Mouse (Mus musculus) mesoderm, embryonic 11.5 days (tissue): ENCODE results near the gene Mypn.
A peak's percentile ranks its signal among the peaks of the same experiment; 100 is the strongest.

Source experiments
- DNase-seq: peaks from one replicate; pipeline ENCODE4 v3.0.0-alpha.2; 2012; ENCODE audit warnings: low read depth, low spot score

Mypn gene

DNA sequence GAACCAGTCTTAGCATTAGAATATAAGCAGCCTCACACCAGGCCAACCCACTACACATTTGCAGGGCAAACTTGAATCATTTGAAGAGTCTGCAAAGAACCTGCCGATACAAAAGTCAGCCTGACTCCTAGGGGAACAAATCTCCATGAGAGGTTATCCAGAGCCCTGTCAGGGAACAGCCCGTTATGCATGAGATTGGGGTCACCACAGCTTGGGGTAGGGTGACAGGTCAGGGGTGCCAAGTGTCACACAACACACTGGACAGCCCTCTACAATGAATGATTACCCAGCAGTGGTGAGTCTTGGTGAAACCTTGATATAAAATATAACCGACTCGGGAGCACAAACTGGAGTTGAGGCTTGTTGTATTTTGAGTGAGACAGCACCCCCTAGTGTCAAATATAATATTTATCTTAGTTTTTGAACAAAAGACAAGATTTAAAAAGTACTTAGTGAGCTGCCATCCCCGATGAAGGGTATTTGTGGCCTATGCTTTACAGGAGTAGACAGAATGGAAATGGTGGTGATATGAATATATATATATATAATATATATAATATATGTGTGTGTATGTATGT lies 90.6 kb downstream of the Mypn start:
- peak; percentile 62 for DNase-seq

DNA sequence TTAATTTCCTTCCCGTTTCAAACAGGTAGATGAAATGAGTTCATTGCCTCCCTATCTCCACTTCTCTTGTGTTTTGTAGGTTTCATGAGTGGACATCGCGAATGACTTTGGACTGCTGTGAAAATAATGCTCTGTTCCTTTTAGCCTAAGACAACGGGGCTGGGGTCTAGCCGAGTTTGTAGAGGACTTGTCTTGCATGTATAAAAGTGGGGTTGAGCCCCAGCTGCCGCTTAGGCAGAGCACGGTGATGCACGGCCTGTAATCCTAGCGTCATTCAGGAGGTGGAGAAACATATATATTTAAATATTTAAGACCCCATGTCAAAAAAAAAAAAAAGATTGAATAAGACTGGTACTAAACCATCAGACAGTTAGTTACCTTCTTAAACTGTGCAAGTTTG lies 103.1 kb downstream of the Mypn start:
- DNase-seq, result no peak

DNA sequence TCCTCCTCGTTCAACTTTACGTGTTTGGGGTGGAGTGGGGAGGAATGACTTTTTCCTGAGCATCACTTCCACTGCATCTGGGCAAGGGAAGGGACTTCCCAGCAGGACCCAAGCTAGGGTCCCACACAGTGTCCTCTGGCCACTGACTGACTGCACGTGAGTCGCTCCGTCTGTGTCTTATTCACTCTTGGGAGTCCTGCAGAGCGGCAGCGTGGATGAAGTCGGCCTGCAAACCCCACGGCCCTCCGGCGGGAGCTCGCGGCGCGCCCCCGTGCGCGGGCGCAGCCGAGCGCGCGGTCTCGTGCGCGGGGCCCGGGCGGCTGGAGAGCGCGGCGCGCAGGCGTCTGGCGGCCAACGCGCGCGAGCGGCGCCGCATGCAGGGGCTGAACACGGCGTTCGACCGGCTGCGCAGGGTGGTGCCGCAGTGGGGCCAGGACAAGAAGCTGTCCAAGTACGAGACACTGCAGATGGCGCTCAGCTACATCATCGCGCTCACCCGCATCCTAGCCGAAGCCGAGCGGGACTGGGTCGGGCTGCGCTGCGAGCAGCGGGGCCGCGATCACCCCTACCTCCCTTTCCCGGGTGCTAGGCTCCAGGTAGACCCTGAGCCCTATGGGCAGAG lies 103.7 kb downstream of the Mypn start:
- peak; percentile 70 for DNase-seq

DNA sequence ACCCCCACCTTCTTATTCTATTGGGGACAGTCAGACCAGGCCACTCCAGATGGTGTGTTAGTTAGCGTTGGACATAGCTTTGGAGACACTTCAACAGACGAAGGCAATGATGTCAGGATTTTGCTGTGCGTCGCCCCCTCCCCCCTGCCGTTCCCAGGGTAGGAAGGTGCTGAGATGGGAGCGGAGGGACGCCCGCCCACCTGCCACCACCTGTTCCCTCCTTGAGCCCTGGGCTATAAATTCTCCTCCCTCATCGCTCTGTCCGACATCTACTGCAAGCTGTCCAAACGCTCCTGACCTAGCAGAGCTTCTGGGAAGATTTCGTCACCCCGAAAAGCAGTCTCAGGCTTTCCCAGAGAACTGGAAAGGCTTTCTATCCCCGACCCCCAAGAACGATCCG lies 104.2 kb downstream of the Mypn start, which contains the start of gene Atoh7:
Gene Atoh7 (plus strand): TSS at position 131 of the 400 bp plus-strand sequence.
- DNase-seq, result peak; percentile 30

DNA sequence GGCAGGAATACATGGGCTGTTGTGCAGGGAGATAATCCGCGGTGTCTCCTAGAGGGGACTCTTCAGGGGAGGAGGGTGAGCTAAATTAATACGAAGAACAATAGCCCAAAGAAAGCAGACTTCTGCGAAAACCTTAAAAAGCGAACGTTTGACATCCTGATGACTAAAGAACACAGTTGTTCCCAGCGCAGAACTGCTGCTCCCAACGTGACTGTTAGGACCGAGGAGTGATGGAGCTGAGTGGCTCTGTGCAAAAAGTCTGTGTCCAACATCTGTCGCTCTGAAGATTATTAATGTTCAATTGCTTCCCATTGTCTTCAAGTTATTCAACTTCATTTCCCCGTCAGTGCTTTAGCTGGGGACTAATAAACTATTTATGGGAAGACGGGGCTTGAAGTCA lies 105.6 kb downstream of the Mypn start:
- DNase-seq, result no peak

DNA sequence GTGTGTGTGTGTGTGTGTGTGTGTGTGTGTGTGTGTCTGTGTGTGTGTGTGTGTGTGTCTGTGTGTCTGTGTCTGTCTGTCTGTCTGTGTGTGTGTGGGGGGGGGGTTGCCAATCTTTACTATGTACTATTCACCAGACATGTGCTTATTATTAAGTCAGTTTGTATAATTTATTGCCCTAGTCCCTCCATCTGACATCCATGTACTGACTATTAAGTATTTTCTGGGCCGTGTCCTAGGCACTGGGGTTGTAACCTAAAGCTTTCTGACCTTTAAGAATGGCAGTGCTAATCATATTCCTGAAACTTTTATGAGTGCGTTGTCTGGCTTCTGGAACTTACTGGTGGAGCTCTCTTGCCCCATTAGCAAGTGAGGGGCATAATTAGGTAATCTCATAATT lies 107.0 kb downstream of the Mypn start:
- DNase-seq, result no peak

DNA sequence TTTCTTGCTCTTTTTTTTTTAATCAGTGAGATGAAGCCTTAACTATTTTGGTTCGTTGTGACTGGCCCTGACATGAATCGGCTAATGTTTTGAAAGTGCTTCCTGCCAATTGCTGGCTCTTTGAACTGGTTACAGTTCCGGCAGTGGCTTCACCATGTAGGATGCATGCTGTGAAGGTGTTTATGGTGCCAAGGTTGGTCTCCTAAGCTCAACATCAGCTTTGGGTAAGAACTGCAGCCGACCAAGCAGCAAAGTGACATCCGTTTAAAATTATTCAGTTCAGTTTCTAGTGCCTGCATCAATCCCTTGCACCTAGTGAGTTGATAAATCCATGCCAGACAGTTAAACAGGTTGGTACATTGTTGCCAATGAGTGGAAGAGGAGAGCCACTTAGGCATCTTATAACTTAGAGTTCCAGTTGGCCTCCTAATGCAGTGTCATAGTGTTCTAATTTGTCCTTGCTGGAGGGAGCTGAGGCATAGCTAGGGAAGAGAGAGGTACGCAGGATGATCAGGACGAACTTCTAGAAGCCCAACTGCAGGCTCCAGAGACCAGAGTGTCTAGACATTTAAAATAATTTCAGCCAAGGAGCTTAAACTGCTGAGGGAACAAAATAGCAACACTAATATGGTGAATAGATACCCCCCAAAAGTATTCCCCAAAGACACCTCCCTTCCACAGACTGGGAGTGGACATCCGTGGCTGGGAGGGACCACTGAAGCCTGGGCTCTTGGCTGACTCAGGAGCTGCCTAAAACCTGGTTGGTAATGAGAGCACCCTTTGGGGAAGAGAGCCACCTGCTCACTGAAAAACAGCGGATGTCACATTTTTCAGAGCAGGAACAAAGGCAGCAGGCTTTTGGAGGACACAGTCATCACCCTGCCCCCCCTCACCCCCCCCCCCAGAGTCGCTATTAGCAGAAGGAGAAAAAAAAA lies 110.9 kb downstream of the Mypn start:
- no peak for DNase-seq

DNA sequence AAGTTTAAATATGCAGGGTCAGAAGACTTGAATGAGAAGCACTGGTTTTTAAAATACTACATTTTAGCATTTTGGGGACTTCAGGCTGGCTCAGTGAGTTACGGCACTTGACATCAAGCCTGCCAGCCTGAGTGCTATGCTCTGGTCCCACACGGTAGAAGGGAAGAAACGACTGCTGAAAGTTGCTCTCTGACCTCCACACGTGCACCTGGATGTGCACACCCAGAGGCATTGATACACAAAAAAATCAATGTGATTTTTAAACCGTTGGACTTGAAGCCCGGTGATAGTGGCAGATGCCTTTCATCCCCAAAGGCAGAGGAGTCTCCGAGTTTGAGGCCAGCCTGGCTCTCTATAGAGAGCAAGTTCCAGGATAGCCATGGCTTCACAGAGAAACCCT lies 111.8 kb downstream of the Mypn start:
- no peak for DNase-seq

DNA sequence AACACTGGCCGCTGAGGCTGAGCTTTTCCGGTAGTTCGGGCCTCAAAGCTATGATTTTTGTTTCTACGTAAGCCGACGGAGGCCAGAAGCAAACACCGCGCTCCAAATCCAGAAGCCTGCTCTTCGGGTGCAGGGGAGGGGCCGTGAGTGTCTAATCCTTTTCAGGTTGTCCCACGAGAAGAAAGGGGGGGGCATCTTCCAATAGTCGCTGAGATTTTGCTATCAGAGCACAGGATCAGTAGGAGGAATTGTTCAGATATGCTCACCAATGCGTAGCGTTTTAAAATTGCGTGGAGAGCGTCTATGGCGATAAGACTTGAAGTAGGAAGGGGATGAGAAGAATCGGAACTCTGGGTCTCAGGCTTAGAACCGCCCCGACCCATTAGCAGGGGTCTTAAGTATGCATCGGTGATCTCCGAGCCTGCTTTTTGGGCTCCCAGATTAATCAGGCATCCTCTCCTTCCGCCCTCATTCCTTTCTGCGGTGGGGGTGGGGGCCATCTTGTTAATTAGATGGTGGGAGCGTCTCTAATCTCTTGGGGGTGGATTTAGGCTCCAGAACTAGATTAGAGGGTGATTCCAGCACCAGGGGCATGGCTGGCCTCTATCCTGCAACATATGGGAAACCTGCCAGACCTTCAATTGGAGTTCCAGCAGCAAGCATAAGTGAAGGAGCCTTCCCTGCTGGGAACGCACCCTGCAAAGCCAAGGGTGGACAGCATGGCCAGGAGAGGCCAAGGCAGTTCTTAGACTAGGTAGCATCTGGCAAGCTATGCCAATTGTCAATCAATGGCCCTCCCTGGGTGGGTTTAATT lies 113.8 kb downstream of the Mypn start:
- no peak for DNase-seq

DNA sequence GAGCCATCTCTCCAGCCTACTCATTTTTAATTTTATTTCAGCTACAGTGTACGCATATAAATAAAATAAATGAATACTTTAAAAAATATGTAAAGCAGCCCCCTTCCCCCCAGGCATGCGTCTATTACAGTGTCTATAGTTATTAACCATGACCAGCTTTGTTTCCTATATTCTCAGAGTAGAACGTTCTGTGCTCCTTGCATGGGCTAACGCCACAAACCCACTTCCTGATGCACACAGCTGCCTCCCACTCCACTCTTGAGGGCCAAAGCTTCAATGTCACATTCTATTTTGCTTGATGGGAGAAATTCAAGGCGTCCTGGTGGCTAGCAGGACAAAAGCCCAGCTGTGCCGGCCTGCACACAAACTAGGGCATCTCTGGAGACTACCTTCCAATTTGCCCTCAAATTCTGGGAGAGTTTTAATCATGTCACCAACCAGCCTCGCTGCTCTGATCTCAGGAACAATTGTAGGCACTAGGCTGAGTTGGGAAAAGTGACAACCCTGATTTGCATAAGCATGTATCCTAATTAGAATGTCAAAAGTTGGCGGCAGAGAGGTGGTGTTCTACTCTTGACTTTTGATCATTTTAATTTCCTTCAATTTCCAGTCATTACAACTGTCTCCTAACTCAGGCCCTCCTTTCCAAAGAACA lies 114.5 kb downstream of the Mypn start:
- DNase-seq, result no peak

DNA sequence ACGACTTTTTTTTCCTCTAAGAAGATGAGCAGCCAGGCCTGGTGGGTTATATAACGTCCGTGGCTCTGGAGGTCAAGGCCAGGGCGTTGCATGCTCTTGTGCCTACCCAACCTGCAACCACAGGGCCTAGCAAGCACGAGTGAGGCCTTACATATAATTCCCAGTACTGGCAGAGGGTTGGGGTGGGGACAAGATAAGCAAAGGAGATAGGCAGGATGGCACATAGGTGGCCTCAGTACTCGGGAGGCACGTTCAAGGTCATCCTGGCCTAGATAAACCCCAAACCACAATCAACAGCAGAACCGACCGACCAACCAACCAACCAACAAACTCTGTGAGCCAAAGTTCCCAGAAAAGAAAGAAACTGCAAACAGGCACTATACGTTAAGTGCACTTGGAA lies 117.4 kb downstream of the Mypn start:
- no peak for DNase-seq

DNA sequence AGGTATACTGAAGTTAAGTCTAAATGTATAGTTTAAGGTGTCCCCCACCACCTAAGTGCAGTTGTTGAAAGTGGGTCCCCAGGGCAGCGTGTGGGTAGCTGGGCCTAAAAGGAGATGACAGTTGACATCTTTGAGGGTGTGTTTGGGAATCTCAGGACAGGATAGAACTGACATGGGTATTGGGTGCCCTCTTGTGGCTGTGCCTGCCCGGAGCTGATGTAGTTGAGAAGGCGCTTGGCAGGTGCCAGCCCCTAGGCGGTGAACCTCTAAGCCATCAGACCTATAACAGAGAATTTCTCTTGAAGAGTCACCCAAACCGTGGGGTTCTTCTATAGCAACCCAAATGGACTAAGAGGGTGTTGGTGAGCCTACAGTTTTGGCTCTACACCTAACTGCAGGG lies 137.8 kb downstream of the Mypn start:
- DNase-seq, result peak; percentile 77
